Mouse (Mus musculus): Measurements from ENCODE around the gene Gm7879.

Gm7879 gene

GRCm38 (mm10) chr5:43948748-43949275, 35.9 kb downstream of the Gm7879 start:
- no peak for DNase-seq

GRCm38 (mm10) chr5:43953241-43953640, 40.3 kb downstream of the Gm7879 start:
- no peak for DNase-seq

GRCm38 (mm10) chr5:43959884-43960440, 47.0 kb downstream of the Gm7879 start:
- DNase-seq, result no peak

GRCm38 (mm10) chr5:43961056-43961455, 48.1 kb downstream of the Gm7879 start:
- DNase-seq, result no peak
